ENCODE assay signal across 8 mouse cellular contexts in genomic region chr2:146223176-146223905, GRCm38 (mm10). TPM values are rescaled to one million over a fixed set of nuclear protein-coding genes. Genes with fewer than 3 reads are reported as not detected.
DNase-seq lines count a peak whose midpoint lies in the region; ATAC-seq and TF ChIP-seq lines count a peak whose summit lies in the region.

No protein-coding gene starts in this region.

- H3K9me3 ChIP-seq in heart, embryonic 12.5 days (replicated peaks) = no peaks in the 10 kb centered on the region
- H3K9me3 ChIP-seq in ES-Bruce4 (replicated peaks; ENCODE audit: control insufficient read depth, insufficient read depth, low read length, poor library complexity, severe bottlenecking) = no peaks in the 10 kb centered on the region
- no peaks in the 10 kb centered on the region for H3K9me3 ChIP-seq in hindbrain, embryonic 13.5 days
- no peaks in the 10 kb centered on the region for H3K9me3 ChIP-seq in liver, postnatal 0 days (ENCODE audit: low read length)
- no peaks in the 10 kb centered on the region for H3K9me3 ChIP-seq in stomach, postnatal 0 days (ENCODE audit: control insufficient read depth, low read length)

- no peak overlapping the region for H3K9ac ChIP-seq in heart, embryonic 12.5 days
- peak overlapping the region; percentile 80 for H3K9ac ChIP-seq in ES-Bruce4 (ENCODE audit: low read depth, poor library complexity, severe bottlenecking)
- peak overlapping the region; percentile 95 for H3K9ac ChIP-seq in hindbrain, embryonic 13.5 days
- H3K9ac ChIP-seq in liver, postnatal 0 days (replicated peaks) = no peak overlapping the region
- H3K9ac ChIP-seq in stomach, postnatal 0 days (ENCODE audit: low read length) = no peak overlapping the region

- H3K27me3 ChIP-seq in heart, embryonic 12.5 days (replicated peaks) = peaks cover 83% of the 10 kb centered on the region
- H3K27me3 ChIP-seq in ES-Bruce4 (ENCODE audit: control insufficient read depth, insufficient read depth, low read length, poor library complexity, severe bottlenecking) = peaks cover 26% of the 10 kb centered on the region
- peaks cover 63% of the 10 kb centered on the region for H3K27me3 ChIP-seq in hindbrain, embryonic 13.5 days
- peaks cover 90% of the 10 kb centered on the region for H3K27me3 ChIP-seq in liver, postnatal 0 days (ENCODE audit: insufficient read depth, low read length)
- H3K27me3 ChIP-seq in stomach, postnatal 0 days (ENCODE audit: control insufficient read depth, insufficient read depth, low read length) = peaks cover 26% of the 10 kb centered on the region

- no peak for DNase-seq in heart, adult 11 months
- peak; percentile 14 to 19 for DNase-seq in cerebellum, postnatal 36 days
- DNase-seq in liver, postnatal 0 days = peak; percentile 27
- peak; percentile 41 for DNase-seq in stomach, postnatal 0 days (ENCODE audit: low spot score)
- no peak for DNase-seq in frontal cortex, adult 2 months (ENCODE audit: extremely low spot score in 1 of 2, low spot score in 1 of 2)

- no peak for ATAC-seq in heart, embryonic 12.5 days (ENCODE audit: insufficient number of reproducible peaks, low FRiP score)
- peak; percentile 6; the same call in 1 of the 2 replicates for ATAC-seq in hindbrain, embryonic 13.5 days (ENCODE audit: low FRiP score)
- ATAC-seq in liver, postnatal 0 days = no peak
- ATAC-seq in stomach, postnatal 0 days (ENCODE audit: low FRiP score, low TSS enrichment) = peak; percentile 53

- H3K27ac ChIP-seq in heart, embryonic 12.5 days (ENCODE audit: poor library complexity, severe bottlenecking) = no peak overlapping the region
- no peak overlapping the region for H3K27ac ChIP-seq in ES-Bruce4 (ENCODE audit: insufficient read depth, low read length)
- H3K27ac ChIP-seq in hindbrain, embryonic 13.5 days = peak overlapping the region; percentile 97
- no peak overlapping the region for H3K27ac ChIP-seq in liver, postnatal 0 days (ENCODE audit: low read depth)
- no peak overlapping the region for H3K27ac ChIP-seq in stomach, postnatal 0 days (replicated peaks)

- peak overlapping the region; percentile 97 for H3K4me2 ChIP-seq in heart, embryonic 12.5 days
- peak overlapping the region; percentile 90 for H3K4me2 ChIP-seq in hindbrain, embryonic 13.5 days
- peak overlapping the region; percentile 66 for H3K4me2 ChIP-seq in liver, postnatal 0 days (ENCODE audit: low read depth, low read length)
- H3K4me2 ChIP-seq in stomach, postnatal 0 days (replicated peaks; ENCODE audit: low read depth) = peak overlapping the region; percentile 82

- TF ChIP-seq CTCF in ES-Bruce4 (IDR thresholded peaks at IDR 0.05; ENCODE audit: low read depth, low read length) = no peak
- TF ChIP-seq CTCF in liver, postnatal 0 days (IDR thresholded peaks at IDR 0.05; ENCODE audit: low read depth) = no peak
- TF ChIP-seq CTCF in stomach, postnatal 0 days (IDR thresholded peaks at IDR 0.05; ENCODE audit: low read depth) = peak; percentile 20; the same call in 1 of the 2 replicates

- no peak for TF ChIP-seq POLR2A in ES-Bruce4 (IDR thresholded peaks at IDR 0.05; ENCODE audit: insufficient read depth, low read length)

- H3K4me3 ChIP-seq in heart, embryonic 12.5 days = peak overlapping the region; percentile 56
- H3K4me3 ChIP-seq in ES-Bruce4 (ENCODE audit: low read depth, low read length) = peak overlapping the region; percentile 58
- peak overlapping the region; percentile 76 for H3K4me3 ChIP-seq in hindbrain, embryonic 13.5 days
- peak overlapping the region; percentile 45 for H3K4me3 ChIP-seq in liver, postnatal 0 days (ENCODE audit: low read depth, low read length)
- H3K4me3 ChIP-seq in stomach, postnatal 0 days (ENCODE audit: low read depth, low read length) = peak overlapping the region; percentile 45

- H3K4me1 ChIP-seq in heart, embryonic 12.5 days (replicated peaks) = peaks cover 34% of the 10 kb centered on the region
- no peaks in the 10 kb centered on the region for H3K4me1 ChIP-seq in ES-Bruce4 (ENCODE audit: control insufficient read depth, insufficient read depth, low read length)
- H3K4me1 ChIP-seq in hindbrain, embryonic 13.5 days (replicated peaks) = peaks cover 66% of the 10 kb centered on the region
- H3K4me1 ChIP-seq in liver, postnatal 0 days (ENCODE audit: insufficient read depth) = peaks cover 25% of the 10 kb centered on the region
- peaks cover 9% of the 10 kb centered on the region for H3K4me1 ChIP-seq in stomach, postnatal 0 days (replicated peaks; ENCODE audit: control insufficient read depth, insufficient read depth)

- WGBS in heart, embryonic 12.5 days = 1% methylated on average over 74 of the region's 75 CpGs
- under 1% methylated on average over 70 of the region's 75 CpGs for WGBS in hindbrain, embryonic 13.5 days
- WGBS in liver, postnatal 0 days (ENCODE audit: insufficient replicate concordance) = 2% methylated on average over 65 of the region's 75 CpGs
- 2% methylated on average over 68 of the region's 75 CpGs for WGBS in stomach, postnatal 0 days

- H3K36me3 ChIP-seq in heart, embryonic 12.5 days = no peaks in the 10 kb centered on the region
- H3K36me3 ChIP-seq in ES-Bruce4 (ENCODE audit: control insufficient read depth, insufficient read depth, low read length, poor library complexity, severe bottlenecking) = no peaks in the 10 kb centered on the region
- no peaks in the 10 kb centered on the region for H3K36me3 ChIP-seq in hindbrain, embryonic 13.5 days
- no peaks in the 10 kb centered on the region for H3K36me3 ChIP-seq in liver, postnatal 0 days (replicated peaks; ENCODE audit: insufficient read depth, low read length)
- no peaks in the 10 kb centered on the region for H3K36me3 ChIP-seq in stomach, postnatal 0 days (ENCODE audit: control insufficient read depth, insufficient read depth, low read length)

- TF ChIP-seq EP300 in ES-Bruce4 (IDR thresholded peaks at IDR 0.05; ENCODE audit: insufficient read depth, low read depth, low read length) = no peak
- no peak for TF ChIP-seq EP300 in liver, postnatal 0 days (IDR thresholded peaks at IDR 0.05; ENCODE audit: low read depth)
- no peak for TF ChIP-seq EP300 in stomach, postnatal 0 days (optimal IDR thresholded peaks at IDR 0.05)

RNA-seq across cellular contexts. Expression of gene Insm1, which starts 1.6 kb away (rescaled TPM):
- polyA plus RNA-seq in heart, embryonic 12.5 days (2016; fragmentation: Nextera tagmentation; extraction: Ambion mirVana) = not detected in 2 replicates
- 0.90 and 0.93 TPM in 2 replicates for polyA plus RNA-seq in ES-Bruce4 (2011; ENCODE audit: insufficient read depth, insufficient read length, low read depth, missing spikeins)
- polyA plus RNA-seq in hindbrain, embryonic 13.5 days (2015; fragmentation: Nextera tagmentation; extraction: Ambion mirVana) = 4.0 and 4.8 TPM in 2 replicates
- not detected in 2 replicates for polyA plus RNA-seq in liver, postnatal 0 days (2015; fragmentation: Nextera tagmentation; extraction: Ambion mirVana)
- 0.29 and 0.44 TPM in 2 replicates for polyA plus RNA-seq in stomach, postnatal 0 days (2015; fragmentation: Nextera tagmentation; extraction: Ambion mirVana)
- 6.4 and 8.0 TPM in 2 replicates for polyA plus RNA-seq in frontal cortex, adult 2 months (2012; rRNA removed)

Comparison
In these comparisons a context has a peak if more than half of its experiments do, and no peak if none do; other contexts are left out.
1. ATAC-seq: peak in hindbrain, embryonic 13.5 days (single experiment) and stomach, postnatal 0 days (single experiment); none in heart, embryonic 12.5 days (single experiment) and liver, postnatal 0 days (single experiment).
2. H3K9ac ChIP-seq: peak in ES-Bruce4 (single experiment) and hindbrain, embryonic 13.5 days (single experiment); none in heart, embryonic 12.5 days (single experiment), liver, postnatal 0 days (single experiment) and stomach, postnatal 0 days (single experiment).
3. DNase-seq: peak in cerebellum, postnatal 36 days (2 of 2), liver, postnatal 0 days (single experiment) and stomach, postnatal 0 days (single experiment); none in heart, adult 11 months (single experiment) and frontal cortex, adult 2 months (0 of 2).
4. Peak in every context shown above with its lines, with median percentiles within 50 percentile points of each other: H3K4me2 ChIP-seq and H3K4me3 ChIP-seq.